Mouse (Mus musculus): ENCODE results near the gene Actr5.

Gene Actr5

DNA sequence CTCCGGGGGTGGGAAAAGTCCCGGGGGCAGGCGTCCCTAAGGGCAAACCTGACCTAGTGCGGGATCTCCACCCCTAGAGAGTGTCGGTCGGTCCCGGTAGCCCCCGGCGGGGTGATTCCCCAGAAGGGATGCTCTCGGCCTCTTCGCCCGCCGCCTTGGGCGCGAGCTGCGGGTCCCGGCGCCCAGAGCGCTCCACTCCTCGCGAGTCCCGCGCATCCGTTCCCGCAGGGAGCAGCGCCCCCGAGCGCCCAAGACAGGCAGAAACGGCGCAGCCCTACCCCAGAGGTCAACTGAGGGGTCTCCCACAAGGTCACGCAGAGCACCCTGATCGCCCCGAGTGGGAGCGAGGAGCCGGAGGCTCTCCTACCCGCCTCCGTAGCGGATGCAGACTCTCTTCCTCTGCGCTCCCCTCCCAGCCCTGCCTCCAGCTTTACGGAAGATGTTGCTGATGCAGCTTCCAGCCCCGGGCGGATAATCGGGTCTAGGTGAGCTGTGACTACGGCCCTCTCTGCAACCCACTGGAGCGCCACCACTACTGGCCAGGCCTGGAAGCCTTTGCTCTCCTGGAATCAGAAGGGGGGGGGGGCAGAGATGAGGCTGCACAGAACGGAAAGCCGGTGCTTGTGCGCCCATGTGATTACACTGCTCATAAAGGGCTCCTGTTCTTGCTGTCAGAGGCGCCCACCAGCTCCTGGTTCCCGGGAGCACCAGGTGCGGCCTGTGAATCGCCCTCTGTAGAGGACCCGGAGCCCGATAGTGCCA is 43.2 kb downstream of the Actr5 start:
- DNase-seq (ENCODE audit: low spot score), result peak; percentile 48

DNA sequence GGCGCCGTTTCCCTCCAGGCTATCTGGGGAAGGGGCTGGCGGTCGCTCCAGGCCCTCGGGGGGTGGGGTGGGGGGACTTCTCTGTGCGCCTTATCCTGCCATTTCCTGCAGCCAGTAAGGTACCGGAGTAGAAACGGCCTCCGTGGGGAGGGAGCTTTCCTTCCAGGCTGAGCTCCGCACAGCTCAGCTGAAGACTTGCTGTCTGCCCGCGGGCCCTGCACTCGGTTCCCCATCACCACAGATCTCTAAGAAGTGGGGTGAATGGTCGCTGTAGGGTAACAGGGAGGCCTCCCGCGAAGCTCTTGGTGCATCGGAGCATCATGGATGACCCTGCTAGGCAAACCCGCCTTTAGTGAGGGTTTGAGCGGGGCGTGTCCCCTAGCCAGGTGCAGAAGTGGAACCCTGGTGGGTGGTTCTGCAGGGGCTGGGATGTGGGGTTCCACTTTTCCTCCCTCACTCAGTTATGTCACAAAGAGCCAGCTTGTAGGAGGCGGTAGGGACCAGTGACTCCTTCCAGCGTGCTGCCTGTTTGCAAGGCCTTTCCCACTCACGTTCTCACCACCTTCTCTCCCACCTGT is 43.8 kb downstream of the Actr5 start:
- no peak for DNase-seq (ENCODE audit: low spot score)

DNA sequence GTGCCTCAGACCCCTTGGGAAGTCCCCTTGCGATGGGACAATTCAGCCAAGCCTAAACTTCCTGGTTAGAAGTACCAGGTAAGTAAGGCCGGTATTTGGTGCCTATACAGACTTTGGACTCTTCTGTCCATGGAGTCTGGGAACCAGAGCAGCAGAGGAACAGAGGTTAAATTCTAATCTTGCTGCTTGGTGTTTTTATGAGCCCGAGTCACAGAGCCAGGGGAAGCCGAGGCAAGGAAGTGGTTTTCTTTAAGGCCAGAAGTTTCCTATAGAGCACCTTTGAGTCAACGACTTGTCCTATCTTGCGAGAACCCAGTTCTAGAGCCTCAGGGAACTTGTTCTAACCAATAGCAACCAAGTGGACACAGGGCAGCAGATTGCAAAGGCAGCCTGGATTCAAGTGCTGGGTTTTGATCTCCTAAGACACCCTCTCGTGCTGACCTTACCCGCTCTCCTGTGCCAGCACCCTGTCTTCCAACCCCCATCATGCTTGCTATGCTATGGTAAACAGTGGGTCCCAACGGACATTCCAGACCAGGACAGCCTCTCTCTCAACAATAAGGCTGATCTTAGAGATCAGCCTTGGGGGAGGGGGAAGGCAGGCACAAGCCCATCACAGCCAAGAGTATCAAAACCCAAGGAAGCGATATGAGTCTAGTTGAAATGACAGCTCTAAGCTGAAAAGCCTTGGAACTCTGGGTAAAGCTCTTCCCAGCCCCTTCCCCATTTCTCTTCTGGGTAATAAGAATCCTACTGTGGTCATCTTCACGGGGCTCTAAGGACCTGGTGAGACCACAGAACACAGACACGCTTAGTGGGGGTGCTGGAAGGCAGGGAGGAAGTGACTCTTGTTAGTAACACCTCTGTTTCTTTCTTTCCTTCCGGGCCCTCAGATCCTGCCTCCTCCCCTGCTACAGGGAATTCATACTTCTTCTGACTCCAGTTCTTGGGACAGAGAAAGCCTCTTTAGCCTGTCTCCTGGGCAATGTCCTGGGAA is 44.8 kb downstream of the Actr5 start:
- no peak for DNase-seq (ENCODE audit: low spot score)

DNA sequence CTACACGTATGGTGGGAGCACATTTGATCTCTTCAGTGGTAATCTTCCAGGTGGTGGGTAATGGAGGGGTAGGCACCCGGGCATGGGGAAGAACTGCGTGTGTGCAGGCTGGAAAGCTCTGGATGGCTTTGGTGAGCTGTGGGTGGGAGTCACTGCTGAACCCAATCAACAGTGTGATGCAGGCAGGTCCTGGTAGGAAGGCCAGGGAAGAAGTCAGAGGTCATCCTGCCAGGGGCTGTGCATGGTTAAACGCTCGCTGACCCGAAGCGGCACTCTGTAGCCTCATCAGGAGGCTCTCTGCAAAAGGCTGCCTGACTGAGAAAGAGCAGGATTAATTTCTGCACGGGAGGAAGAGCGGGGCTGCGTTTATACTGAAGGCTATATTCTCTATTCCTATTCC is 45.9 kb downstream of the Actr5 start:
- no peak for DNase-seq (ENCODE audit: low spot score)

DNA sequence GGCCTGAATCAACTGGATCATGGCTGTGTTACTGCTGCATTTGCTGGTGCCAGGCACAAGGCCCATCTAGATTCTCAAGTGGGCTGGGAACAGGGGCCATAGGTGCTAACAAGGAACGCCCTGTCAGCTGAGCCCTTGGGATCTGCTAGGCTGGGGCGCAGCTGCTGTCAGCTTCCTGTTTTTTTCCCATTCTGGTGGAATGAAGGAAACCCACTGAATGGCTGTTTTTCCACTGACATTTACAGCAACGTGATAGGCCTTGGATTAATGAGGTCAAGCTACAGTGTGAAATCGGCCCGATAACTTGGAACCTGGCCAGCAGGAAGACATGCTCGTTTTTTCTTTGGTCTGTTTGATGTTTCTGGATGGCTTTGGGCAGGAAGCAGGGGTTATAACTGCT is 48.1 kb downstream of the Actr5 start:
- DNase-seq (ENCODE audit: low spot score), result peak; percentile 47

DNA sequence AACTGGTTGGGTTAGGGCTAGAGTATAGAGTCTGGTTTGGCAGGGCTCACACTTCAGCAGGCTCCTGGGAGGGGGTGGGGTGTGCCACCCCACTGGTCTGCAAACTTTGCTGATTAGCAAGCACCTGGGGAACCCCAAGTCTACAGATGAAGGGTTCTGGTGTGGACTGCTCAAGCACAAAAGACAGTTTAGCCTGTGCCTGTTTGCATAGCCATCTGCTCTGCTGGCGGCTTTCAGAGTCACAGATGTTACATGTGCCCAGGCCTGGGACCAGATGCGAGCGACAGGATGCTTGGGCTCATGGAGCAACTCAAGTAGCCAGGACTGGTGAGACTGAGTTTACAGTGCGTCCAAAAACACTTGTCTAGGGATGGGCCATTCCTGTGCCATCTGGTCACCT is 48.8 kb downstream of the Actr5 start:
- no peak for DNase-seq (ENCODE audit: low spot score)

DNA sequence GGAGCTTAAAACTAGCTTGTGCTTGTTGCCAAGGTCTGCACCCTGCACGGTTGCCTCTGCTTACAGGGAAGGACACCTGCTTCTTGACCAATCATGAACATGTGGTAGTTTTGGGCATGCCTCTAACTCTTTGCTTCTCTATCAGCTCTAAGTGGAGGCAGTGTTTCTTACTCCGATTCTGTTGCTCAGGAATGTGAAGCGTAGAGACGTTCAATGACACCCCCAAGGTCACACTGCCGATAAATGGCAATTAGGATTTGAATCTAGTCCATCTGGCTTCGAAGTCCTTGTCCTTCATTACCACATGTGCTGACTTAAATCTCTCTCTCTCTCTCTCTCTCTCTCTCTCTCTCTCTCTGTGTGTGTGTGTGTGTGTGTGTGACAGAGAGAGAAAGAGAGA is 49.4 kb downstream of the Actr5 start:
- no peak for DNase-seq (ENCODE audit: low spot score)

DNA sequence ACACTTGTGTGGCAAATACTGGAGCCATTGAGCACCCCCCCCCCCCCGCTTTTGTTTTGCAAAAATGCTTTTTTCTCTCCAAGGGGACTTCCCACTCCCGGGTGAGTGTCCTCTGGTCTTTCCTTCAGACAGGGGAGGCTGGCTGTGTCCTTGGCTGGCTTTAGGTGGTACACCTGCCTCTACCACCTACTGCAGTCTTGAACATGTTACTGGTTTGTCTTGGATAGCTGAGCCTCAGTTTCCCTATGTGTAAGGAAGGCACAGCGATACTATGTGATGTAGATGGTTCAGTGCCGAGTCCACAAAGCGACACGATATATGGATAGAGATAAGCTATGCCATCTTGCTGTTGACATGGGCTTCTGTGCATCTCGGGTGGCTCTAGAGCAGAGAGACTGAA is 50.1 kb downstream of the Actr5 start:
- no peak for DNase-seq (ENCODE audit: low spot score)

DNA sequence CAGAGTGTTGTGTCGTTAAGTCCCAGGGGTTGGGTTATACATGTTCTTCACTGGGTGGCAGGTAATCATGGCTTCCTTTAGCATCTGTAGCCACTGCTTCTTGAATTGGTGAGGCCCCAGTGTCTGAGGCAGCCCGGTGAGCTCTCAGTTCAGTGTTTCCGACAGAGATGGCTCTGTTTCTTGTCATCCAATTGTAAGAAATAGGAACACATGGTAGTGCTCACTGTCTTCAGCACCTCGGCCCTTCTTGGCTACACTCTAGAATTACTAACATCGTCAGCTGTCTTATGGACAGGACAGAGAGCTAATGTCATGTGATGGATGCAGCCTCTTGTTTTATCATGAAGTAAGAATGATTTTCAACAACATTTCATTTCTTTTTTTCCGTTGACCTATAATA is 50.5 kb downstream of the Actr5 start:
- no peak for DNase-seq (ENCODE audit: low spot score)

DNA sequence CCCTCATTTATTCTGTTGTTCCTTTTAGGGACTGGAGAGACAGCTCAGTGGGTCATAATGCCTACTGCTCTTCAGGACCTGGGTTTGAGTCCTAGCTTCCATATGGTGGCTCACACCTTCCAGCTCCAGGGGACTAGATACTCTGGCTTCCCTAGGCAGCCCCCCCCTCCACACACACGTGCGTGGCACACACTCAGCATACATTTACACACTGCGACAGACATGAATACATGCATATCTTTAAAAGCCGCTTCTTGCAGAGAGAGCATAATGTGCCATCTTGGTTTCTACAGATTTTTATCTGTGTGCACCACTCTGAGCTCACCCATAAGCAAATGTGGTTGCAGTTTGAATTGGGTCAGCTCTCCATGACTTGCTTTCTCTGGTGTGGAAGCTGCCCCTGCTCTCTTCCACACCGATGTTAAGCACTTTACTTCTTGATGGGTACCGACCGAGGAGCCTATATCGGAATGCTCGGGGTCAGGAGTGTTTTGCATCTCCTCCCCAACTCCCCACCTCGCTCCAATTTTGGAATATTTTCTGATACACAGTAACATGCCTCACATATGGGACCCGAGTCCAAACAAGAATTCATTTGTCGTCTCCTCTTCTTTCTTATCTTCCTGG is 51.3 kb downstream of the Actr5 start:
- no peak for DNase-seq (ENCODE audit: low spot score)

DNA sequence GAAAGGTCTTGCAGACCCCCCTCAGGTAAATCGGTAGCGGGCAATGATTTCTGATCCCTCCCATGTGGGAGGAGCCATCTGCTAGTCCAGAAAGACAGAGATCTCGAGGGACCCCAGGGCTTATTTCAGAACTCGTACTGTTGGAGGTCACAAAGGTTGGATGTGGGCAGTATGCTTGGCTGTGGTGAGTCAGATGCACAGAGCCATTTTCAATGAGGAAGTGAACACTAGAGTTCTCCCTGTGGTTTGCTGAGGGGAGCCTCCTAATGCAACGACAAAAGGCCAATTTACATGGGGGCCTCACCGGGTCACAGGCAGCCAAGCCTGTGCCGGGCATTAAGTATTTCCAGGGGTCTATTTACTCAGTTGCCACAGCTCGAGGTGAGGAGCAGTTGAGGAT is 53.3 kb downstream of the Actr5 start:
- no peak for DNase-seq (ENCODE audit: low spot score)

DNA sequence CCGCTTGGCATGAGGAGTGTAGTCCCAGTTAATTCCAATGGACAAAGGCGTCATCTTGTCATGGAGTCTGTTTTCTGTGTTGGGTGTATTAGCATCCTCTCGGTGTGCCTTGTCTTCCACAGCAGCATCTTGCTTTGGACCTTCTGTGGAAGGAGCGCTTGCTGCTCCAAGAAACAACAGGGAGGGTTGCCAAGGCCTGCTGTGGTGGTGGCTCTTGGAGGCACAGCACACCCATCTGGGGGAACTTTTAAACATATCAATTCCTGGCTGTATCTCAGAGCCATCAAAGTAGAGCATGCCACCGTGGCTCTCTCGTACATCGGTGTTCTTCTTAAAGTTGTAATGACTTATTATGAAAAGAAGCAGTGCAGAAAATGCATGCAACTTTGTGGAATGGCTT is 54.4 kb downstream of the Actr5 start:
- no peak for DNase-seq (ENCODE audit: low spot score)

DNA sequence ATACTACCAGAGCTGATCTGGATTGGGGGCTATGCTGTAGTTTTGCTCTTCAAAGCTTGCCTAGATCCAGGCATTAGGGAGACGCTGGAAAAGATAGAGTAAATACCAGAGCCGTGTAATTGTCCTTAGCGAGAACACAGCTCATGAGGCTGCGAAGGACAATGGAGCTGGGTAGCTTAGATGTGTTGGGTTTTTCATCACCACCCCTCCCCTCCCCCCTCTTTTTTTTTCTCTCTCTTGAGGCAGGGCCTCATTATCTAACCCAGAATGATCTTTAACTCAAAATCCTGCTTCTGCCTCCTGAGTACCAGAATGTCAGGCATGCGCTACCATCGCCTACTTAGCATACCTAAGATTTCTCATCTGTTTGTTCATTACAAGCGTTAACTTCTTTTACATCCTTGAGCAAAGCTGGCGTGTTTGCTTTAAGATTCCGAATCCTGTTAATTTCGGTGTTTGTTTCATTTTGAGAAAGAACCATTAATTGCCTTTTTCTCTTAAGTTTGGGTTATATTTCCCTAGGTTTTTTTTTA is 55.7 kb downstream of the Actr5 start:
- no peak for DNase-seq (ENCODE audit: low spot score)

DNA sequence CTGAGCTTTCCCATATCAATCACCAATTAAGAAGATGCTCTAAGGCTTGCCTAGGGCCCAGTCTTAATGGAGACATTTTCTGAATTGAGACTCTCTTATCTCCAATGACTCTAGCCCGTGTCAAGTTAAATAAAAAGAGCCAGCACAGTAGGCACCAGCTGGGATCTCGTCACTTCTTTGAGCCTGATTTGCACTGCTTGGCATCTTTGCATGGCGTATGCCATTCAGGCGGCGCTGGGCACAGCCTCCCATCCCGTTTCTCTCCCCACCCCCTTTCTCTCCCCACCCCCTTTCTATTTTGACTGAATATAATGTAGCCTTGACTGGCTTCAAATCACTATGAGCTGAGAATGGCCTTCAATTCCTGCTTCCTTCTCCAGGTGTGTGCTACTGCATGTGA is 57.0 kb downstream of the Actr5 start:
- no peak for DNase-seq (ENCODE audit: low spot score)

DNA sequence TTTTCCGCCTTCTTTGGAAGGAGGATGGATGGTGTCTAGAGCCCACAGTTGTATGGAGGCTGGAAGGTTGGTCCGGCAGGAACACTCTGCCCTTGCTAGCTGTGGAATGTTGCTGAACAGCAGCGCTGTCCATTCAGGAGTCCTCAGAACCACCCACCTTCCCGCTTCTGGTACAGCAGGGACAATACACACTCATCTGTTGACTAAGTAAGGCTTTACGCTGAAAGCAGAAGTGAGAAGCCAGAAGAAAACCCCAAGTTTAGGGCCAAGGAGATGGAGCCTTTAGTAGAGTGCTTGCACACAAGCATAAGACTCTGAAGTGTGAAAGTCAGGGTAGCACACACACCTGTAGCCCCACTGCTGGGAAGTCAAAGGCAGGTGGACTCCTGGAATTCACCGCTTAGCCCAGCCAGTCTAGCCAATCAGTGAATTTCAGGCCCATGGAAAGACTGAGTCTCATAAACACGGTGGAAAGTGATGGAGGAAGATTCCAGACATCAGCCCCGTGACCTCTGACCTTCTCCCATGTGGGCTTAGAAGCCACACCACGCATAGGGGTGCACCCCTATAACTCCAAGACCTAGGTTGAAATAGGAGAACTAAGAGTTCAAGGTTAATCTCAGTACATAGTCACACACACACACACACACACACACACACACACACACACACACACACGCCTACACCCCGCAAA is 57.8 kb downstream of the Actr5 start:
- DNase-seq (ENCODE audit: low spot score), result no peak

DNA sequence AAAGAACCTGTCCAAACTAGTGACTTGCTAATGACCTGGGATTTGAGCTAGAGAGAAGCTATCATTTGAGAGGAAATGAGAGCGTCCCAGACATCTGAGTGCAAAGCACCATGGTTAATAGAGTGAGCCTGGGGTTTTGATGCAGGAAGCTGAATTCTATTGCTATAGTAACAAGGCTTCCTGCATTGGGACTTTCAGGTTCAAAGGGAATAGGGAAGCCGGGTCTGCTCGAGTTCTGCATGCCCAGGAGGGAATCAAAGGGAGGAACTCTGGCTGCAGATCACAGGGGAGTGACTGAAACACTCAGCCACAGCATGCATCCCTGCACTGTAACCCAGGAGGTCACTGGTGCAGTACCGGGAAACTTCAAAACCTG is 58.3 kb downstream of the Actr5 start:
- DNase-seq (ENCODE audit: low spot score), result no peak

DNA sequence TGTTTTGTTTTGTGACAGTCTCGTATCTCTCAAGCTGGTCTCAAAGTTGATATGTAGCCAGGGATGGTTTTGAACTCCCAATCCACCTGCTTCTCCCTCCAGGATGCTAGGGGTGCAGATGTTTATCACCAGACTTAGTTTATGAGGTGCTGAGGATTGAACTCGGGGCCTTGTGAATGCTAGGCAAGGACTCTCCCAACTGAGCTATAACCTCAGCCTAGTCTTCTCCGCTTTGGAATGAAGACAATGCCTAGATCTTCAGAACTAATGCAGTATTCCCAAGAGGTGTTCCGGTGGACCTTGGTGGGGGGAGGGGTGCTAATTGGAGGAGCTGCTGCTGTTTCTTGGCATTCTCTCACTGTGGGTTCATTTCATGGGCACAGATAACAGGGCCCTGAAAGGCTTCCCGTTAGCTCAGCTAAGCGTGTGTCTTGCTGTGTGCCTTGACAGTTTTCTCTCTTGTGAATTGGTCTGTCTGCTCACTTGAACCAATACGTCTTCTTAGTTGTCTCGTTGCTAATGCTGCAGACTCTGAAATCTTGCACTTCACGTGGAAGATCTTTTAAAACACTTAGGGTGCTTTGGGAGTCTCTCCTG is 59.7 kb downstream of the Actr5 start:
- no peak for DNase-seq (ENCODE audit: low spot score)

DNA sequence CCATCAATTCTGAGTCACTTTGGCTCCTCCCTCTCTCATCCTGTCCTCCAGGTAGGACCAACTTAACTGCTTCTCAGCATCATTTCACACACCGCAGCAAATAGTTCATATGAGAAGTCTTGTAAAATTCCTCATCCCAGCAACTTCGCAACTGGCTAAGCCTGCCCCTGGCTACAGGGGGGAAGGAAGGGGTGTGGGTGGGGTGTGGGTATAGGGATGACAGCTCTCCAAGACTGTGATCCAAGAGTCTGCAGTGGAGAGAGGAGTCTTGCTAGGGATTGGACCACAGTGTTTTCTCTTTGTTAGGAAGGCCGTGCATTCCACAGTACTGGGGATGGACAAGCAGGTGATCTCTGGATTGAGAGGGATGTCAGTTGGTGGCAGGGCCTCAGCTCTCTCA is 60.2 kb downstream of the Actr5 start:
- DNase-seq (ENCODE audit: low spot score), result no peak

DNA sequence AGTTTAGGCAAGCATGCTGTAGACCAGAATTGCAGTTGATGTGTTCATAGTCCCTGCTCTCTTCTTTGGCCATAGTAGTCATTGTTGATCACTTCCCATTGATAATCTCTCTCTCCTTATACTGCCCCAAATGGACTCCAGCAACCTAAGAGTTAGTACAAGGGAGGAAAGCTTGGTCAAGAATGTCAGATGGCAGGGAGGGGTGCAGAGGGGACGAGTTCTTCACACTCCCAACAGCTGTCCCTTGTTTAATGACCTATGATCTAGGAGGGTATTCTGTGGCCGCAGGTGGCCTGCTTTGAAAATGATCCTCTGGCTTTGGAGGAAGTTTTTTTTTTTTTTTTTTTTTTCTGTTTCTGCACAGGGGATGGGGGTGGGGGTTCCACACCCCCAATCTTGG is 61.7 kb downstream of the Actr5 start:
- no peak for DNase-seq (ENCODE audit: low spot score)

DNA sequence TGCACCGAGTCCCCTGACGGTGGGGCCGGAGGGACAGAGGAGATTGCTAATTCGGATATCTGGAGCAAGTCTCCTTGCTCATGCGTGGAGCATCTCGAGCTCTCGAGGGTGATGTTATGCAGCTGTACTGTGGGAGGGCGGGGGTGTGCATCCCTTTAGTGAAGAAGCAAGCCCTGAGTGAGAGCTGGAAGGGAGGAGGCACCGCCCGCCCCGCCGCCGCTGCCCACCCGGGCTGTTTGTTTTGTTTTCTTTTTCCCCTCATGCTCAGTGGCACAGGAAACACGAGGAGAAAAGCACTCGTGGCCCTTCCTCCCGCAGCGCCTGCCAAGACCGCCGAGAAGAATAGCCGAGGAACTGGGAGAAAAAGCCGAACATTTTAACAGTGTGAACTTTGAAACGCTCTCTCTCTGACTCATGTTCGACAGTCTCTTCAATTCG is 63.1 kb downstream of the Actr5 start:
- peak; percentile 33 for DNase-seq (ENCODE audit: low spot score)
